Mouse (Mus musculus) CH12.LX (cell line): ENCODE data around the gene Pkp3.

Experiments
- BHLHE40 ChIP-seq: IDR thresholded peaks from 2 replicates; pipeline ENCODE4 v1.6.1; 2011; ENCODE audit warnings: mild to moderate bottlenecking, low read depth, low read length, improper control_type of control experiment
- CTCF ChIP-seq, 2 experiments: IDR thresholded peaks in 1 of 2; conservative IDR thresholded peaks in 1 of 2; 2 replicates each; pipeline ENCODE4 v1.5.1; 2011 to 2012; ENCODE audit warnings: low read depth in 2 of 2, low read length in 2 of 2, improper control_type of control experiment in 1 of 2, inconsistent platforms in 1 of 2, mild to moderate bottlenecking in 1 of 2, moderate library complexity in 1 of 2
- ETS1 ChIP-seq: conservative IDR thresholded peaks from 2 replicates; pipeline ENCODE4 v1.6.1; 2012; ENCODE audit warnings: low read depth, mild to moderate bottlenecking, inconsistent platforms, low read length, improper control_type of control experiment, moderate library complexity
- JUND ChIP-seq: conservative IDR thresholded peaks from 2 replicates; pipeline ENCODE4 v1.6.1; 2011; ENCODE audit warnings: low read depth, low read length, improper control_type of control experiment
- MAFK ChIP-seq: IDR thresholded peaks from 2 replicates; pipeline ENCODE4 v1.6.1; 2011; ENCODE audit warnings: low read length, improper control_type of control experiment; ENCODE audit not compliant: insufficient replicate concordance
- NELFE ChIP-seq: IDR thresholded peaks from 2 replicates; pipeline ENCODE4 v1.6.1; 2011; ENCODE audit warnings: low read depth, low read length, improper control_type of control experiment
- NRF1 ChIP-seq: IDR thresholded peaks from 2 replicates; pipeline ENCODE4 v1.6.1; 2014; ENCODE audit warnings: low read depth, mild to moderate bottlenecking, inconsistent platforms, low read length, improper control_type of control experiment, moderate library complexity
- POLR2A ChIP-seq: IDR thresholded peaks from 2 replicates; pipeline ENCODE4 v1.6.1; 2011; ENCODE audit warnings: low read depth, mild to moderate bottlenecking, improper control_type of control experiment, low read length
- USF2 ChIP-seq: conservative IDR thresholded peaks from 2 replicates; pipeline ENCODE4 v1.6.1; 2011; ENCODE audit warnings: low read depth, low read length, improper control_type of control experiment
- ZMIZ1 ChIP-seq: IDR thresholded peaks from 2 replicates; pipeline ENCODE4 v1.6.1; 2012; ENCODE audit warnings: low read depth, mild to moderate bottlenecking, inconsistent platforms, low read length, improper control_type of control experiment
- ZNF384 ChIP-seq: IDR thresholded peaks from 2 replicates; pipeline ENCODE4 v1.6.1; 2012; ENCODE audit warnings: low read depth, low read length, improper control_type of control experiment, inconsistent platforms

DNA sequence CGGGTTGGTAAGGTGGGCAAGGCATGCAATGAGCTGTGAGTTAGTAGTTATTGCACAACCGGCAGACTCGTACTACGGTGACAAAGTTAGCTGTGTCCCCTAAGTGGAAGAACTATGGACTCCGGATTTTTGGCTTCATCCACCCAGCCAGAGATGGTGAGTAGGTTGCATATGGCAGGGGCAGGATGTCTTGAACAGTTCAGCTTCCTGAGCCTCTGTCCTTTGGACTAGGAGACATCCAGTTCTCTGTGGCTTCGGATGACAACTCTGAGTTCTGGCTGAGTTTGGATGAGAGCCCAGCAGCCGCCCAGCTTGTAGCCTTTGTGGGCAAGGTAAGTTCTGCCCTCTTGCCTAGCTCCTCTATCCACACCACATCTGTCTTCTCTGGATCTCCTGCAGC is 13.4 kb upstream of the Pkp3 start:
- TF ChIP-seq CTCF (conservative IDR thresholded peaks at IDR 0.05 in 1 of 2, IDR thresholded peaks at IDR 0.05 in 1 of 2; ENCODE audit: low read depth in 2 of 2, low read length in 2 of 2) (no peak), POLR2A (no peak), NRF1 (no peak), MAFK (no peak), BHLHE40 (no peak), NELFE (no peak), JUND (no peak), ETS1 (no peak), USF2 (no peak), ZMIZ1 (no peak), ZNF384 (no peak)
